Mouse (Mus musculus) bone marrow macrophage, adult 2 months (primary cell): ENCODE measurements around the gene Celsr1.

Experiments
- CTCF ChIP-seq: IDR thresholded peaks from 2 replicates; pipeline ENCODE4 v1.5.1; 2012; ENCODE audit warnings: low read depth, mild to moderate bottlenecking, low read length, moderate library complexity
- POLR2A ChIP-seq: IDR thresholded peaks from 2 replicates; pipeline ENCODE4 v1.6.1; 2012; ENCODE audit warnings: mild to moderate bottlenecking, low read depth, low read length, borderline replicate concordance

GRCm38 (mm10) chr15:85902505-85902904 is 131.1 kb downstream of the Celsr1 start:
- no peak for TF ChIP-seq CTCF
- TF ChIP-seq POLR2A: no peak
